Mouse (Mus musculus): ENCODE data around the gene Fry. TPM values are rescaled to one million over a fixed set of nuclear protein-coding genes. Genes with fewer than 3 reads are reported as not detected.

Fry gene
- total RNA-seq, 2 experiments from 2014 or later: 18.4 to 26.7 TPM

DNA sequence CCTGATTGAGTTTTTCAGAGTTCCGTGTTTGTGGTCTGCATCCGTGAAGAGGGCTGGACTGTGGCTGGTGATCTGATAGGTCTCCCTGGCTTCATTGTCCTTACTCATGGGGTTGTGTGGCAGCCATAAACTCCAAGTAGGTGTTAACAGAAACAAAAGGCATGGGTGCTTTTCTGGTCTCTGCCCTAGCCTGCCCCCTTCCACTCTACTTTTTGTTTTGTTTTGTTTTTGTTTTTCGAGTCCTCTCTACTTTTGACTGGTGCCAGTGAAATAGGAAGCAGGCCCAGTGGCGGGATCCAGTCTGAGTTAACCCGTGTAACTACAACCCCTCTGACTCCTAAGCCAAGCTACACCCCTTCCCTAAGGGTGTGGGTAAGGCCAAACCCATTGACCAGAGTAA, 48.4 kb downstream of the Fry start:
- ATAC-seq (replicated peaks; ENCODE audit: poor library complexity, severe bottlenecking): no peak

- no peak for ATAC-seq (replicated peaks; ENCODE audit: poor library complexity, severe bottlenecking)
Observed at GRCm38 (mm10) chr5:150167287-150167686, 48.8 kb downstream of the Fry start.

- ATAC-seq (replicated peaks; ENCODE audit: poor library complexity, severe bottlenecking): peak; percentile 99
Observed at GRCm38 (mm10) chr5:150168712-150169111, 50.3 kb downstream of the Fry start.

DNA sequence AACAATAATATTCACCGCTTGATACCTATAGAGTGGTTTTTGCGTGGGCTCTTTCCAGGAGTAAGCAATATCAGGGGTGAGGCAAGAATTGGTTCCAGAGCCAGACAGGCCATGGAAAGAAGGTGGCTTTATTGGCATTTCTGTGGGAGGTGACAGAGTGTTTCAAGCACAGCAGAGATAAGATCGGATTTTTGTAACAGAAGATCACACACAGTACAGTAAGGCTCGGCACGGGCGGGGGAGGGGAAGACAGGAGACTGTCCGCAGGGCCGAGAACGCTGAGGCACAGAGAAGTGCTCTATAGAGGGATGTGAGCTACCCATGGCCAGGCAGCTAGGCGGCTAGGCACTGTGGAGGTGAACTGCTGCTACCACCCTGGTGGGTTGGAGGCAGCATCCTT, 53.1 kb downstream of the Fry start:
- no peak for ATAC-seq (replicated peaks; ENCODE audit: poor library complexity, severe bottlenecking)

GRCm38 (mm10) chr5:150173869-150174268, 55.4 kb downstream of the Fry start:
- peak; percentile 8; the same call in 1 of the 2 replicates for ATAC-seq (replicated peaks; ENCODE audit: poor library complexity, severe bottlenecking)

DNA sequence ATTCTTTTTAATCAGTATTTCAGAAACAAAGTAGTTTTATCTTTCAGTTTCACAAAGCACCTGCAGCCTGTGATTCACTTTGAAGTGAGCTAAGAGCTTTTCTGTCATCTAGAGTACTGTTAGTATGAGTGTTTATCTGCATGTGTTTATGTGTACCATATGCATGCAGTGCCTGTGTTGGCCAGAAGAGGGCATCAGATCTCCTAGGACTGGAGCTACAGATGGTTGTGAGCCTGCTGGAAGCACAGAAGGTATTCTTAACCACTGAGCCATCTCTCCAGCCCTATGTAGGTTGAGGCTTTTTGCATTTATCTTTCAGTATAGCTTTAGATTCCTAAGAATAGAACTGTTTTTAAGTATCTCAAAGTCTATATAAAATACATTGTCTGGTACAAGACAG, 56.5 kb downstream of the Fry start:
- ATAC-seq (replicated peaks; ENCODE audit: poor library complexity, severe bottlenecking): no peak

DNA sequence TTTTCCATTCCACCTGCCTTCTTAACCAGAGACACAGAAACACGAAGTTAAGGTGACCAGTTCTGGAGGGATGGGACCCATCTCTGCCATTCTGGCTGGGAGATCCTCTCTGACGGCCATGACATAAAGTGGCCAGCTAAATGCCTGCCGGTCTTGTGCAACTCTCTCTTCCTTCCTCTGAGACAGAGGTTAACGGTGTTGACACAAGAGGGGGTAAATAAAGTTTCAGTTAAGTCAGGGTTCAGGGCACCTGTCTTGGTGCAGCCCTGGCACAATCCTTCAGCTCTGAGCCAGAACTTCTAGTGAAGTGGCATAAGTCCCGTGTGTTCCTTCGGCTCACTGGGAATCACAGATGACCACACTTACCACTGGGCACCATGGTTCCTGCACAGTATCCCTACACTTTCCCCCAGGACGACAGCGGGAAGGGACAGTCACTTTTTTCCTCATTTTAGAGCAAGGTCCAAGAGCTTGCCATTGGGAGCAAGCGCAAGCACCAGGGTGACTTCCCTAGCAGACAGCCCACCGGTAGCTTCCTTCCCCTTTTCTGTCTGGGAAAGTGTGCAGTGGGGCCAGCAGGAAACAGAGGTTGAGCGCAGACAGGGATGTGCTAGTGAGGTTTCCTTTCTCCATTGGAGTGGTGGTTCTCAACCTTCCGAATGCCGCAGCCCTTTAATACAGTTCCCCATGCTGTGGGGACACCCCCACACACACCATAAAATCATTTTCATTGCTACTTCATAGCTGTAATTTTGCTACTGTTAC, 58.0 kb downstream of the Fry start:
- ATAC-seq (replicated peaks; ENCODE audit: poor library complexity, severe bottlenecking): peak; percentile 88

GRCm38 (mm10) chr5:150177757-150178156, 59.3 kb downstream of the Fry start:
- ATAC-seq (replicated peaks; ENCODE audit: poor library complexity, severe bottlenecking): no peak

DNA sequence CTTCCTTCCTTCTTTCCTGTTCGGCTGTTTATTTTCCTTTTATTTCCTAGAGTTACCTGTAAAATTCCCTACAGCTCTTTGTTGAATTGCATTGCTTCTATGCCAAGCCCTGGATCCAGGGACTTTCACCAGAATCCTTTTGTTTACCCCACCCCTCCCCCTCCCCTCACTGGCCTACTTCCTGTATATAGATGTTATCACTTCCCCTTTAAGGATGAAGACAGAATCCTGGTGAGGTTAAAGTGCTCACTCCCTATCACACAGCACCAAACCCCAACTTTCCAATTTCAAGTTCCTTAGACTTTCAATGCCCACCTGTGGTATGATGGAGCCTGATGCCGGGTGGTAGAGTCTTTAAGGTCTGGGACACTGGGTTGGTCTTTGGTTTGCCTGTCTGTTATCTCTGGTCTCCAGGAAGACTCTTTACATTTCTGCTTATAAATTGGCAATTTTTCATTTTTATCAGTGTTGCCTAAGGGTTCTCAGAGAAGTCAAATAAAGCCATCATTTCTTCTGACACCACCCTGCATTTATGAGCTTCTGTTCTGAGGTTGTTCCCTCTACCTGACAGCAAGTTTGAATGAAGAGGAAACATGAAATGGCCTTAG, 59.9 kb downstream of the Fry start:
- peak; percentile 47 for ATAC-seq (replicated peaks; ENCODE audit: poor library complexity, severe bottlenecking)

DNA sequence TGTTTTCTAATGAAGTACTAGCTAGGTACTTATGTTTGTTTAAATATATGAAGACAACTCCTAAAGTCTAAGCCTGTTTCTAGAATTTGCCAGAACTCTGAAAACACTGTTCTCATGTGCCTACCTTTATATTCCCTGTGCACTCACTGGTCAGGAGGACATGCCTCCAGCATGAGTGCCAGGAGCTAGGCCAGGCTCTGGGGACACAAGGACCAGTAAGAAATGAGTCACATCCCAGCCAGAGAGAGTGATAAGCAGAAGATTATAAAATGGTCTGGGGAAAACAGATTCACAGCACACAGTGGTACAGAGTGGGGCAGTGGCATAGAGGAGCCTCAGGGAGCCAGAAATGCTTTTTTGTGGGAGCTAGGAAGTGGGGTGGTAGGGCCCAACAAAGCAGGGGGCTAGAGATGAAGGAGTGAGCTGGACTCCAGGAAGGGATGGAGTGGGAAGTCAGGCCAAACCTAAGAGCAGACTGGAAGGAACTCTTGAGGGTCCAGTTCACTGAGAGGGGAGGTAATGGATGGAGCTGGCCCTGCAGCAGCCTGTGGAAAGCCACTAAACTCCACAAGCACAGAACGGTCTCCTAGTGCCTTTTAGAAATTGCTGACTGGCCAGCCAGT, 62.7 kb downstream of the Fry start:
- no peak for ATAC-seq (replicated peaks; ENCODE audit: poor library complexity, severe bottlenecking)

- no peak for ATAC-seq (replicated peaks; ENCODE audit: poor library complexity, severe bottlenecking)
Observed at GRCm38 (mm10) chr5:150184959-150185358, 66.5 kb downstream of the Fry start.

DNA sequence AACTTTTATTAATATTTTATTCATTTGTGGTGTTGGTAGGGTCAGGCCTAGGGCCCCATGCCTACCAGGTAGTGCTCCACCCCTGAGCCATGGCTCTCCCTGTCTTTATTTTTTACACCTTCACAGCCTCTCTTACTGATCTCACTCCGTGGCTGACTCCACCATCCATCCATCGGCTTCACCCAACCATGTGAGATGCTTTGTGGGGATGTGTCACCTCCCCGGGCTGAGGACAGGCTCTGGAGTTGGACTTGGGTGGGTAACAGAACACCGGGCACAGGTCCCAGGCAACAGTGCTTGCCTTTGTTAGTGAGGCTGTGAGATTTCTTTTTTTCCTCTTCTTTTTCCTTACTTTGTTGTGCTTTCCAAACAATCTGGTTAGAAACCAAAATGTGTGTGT, 67.7 kb downstream of the Fry start:
- ATAC-seq (replicated peaks; ENCODE audit: poor library complexity, severe bottlenecking): no peak

- no peak for ATAC-seq (replicated peaks; ENCODE audit: poor library complexity, severe bottlenecking)
Observed at GRCm38 (mm10) chr5:150186676-150187075, 68.2 kb downstream of the Fry start.

DNA sequence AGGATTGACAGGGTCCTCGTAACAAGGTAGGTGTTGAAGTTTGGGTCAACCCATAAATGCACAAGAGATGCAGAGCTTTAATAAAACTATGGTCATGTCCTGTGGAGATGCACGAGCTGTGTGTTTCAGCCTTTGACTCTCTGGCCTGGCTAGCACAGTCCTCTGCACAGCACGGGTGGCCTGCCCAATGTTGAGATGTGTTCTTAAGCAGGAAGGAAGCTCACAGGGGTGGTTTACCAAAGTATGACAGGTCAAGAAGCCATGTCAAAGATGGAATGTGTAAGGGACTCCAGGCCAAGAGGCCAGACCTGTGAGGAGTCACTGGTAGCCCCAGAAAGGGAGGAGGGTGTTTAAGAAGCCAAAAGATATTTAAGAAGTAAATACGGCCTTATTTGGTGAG, 69.6 kb downstream of the Fry start:
- ATAC-seq (replicated peaks; ENCODE audit: poor library complexity, severe bottlenecking): no peak

GRCm38 (mm10) chr5:150190454-150191358, 72.3 kb downstream of the Fry start:
- no peak for ATAC-seq (replicated peaks; ENCODE audit: poor library complexity, severe bottlenecking)

DNA sequence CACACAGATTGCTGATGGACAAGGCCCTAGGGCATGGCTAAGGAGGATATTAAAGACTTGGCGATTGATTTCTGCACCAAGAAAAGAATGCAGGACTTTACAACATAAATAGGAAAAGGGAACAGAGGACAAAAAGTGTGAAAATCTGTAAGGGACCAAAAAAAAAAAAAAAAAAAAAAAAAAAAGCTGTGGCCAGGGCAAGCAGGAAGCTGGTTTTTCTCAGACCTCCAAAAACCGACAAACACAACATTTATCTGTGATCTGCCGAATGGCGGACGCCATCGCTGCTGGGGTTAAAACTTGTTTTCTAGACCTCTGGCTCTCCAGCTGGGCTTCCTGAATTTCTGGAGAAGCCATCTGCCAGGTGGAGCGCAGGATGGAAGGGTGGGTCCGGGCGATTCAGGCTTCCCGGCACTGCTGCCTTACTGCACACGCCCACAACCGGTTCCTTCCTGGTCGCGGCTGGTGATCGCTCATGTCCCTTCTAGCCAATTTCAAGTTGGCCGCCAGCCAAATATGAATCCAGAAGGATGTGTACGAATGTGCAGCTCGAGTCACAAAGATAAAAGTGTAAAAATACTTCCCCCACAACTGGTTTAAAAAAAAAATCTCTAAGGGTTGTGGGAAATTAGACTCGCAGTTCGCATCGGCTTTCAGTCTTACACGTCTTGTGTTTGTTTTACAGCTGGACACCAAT, 77.2 kb downstream of the Fry start:
- ATAC-seq (replicated peaks; ENCODE audit: poor library complexity, severe bottlenecking): peak; percentile 90

DNA sequence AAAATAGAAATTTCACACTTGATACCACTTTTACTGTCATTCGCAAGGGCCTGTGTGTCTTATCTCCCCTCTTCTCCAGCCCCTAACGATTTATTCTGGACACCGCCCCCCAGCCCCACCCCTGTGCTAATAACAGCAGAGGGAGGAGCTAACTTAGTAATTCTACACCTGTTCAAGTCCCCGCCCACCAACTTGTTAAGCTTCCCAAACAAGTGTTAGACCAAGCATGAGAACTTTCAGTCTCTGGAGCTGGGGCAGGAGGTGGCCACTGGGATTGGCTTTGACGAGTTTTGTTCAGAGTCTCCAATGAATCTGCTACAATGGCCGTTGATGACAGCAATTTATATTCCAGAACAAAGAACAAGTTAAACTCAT, 77.8 kb downstream of the Fry start:
- ATAC-seq (replicated peaks; ENCODE audit: poor library complexity, severe bottlenecking): peak; percentile 70

DNA sequence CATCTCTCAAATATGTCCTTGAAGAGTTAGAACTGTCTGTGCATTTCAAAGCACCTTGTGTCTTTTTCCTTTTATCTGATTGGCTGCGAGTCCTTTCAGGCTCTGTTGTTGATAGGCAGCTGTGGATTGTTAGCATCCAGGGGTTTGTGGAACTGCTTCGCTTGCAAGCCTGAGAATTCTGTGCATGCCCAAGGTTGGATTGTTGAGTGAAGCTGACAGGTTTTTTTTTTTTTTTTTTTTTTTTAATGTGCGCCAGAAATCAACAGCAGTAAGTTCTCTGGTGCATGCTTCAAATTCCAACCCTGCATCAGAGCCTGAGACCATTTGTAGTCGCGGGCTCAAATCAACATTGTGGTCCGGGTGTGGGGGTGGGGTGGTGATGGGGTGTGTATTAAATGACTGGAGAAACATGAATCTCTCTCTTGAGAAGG, 78.5 kb downstream of the Fry start:
- no peak for ATAC-seq (replicated peaks; ENCODE audit: poor library complexity, severe bottlenecking)

- ATAC-seq (replicated peaks; ENCODE audit: poor library complexity, severe bottlenecking): no peak
Observed at GRCm38 (mm10) chr5:150206749-150207148, 88.3 kb downstream of the Fry start.

- no peak for ATAC-seq (replicated peaks; ENCODE audit: poor library complexity, severe bottlenecking)
Observed at GRCm38 (mm10) chr5:150207596-150207995, 89.2 kb downstream of the Fry start.

Data from granulocyte monocyte progenitor cell, adult 5-6 weeks (primary cell).